Mouse (Mus musculus) cortical plate, adult 2 months (tissue): ENCODE measurements around the gene Slc32a1. TPM values are rescaled to one million over a fixed set of nuclear protein-coding genes. Genes with fewer than 3 reads are reported as not detected.

Experiments
- H3K27ac ChIP-seq: fragments of 200-500 bp; 2 replicates; pipeline ENCODE4 v1.5.1; 2012; ENCODE audit warnings: low read length, control low read depth, inconsistent platforms; ENCODE audit not compliant: insufficient read depth
- H3K4me1 ChIP-seq: fragments of 200-500 bp; 2 replicates; pipeline ENCODE4 v1.6.1; 2011; ENCODE audit warnings: low read length; ENCODE audit not compliant: control insufficient read depth, insufficient read depth
- H3K4me3 ChIP-seq: fragments of 200-500 bp; 2 replicates; pipeline ENCODE4 v1.5.1; 2011; ENCODE audit warnings: mild to moderate bottlenecking, low read length, control low read depth; ENCODE audit not compliant: insufficient read depth
- CTCF ChIP-seq: fragments of 200-500 bp; IDR thresholded peaks from 2 replicates; pipeline ENCODE4 v1.5.1; 2011; ENCODE audit warnings: mild to moderate bottlenecking, control low read depth, low read length; ENCODE audit not compliant: insufficient read depth; ENCODE audit errors: extremely low read depth
- POLR2A ChIP-seq: fragments of 200-500 bp; IDR thresholded peaks from 2 replicates; pipeline ENCODE4 v1.6.1; 2011; ENCODE audit warnings: mild to moderate bottlenecking, low read length, control low read depth; ENCODE audit not compliant: insufficient read depth; ENCODE audit errors: extremely low read depth
- polyA plus RNA-seq: library from polyadenylated mRNA; depleted of rRNA; stranded (reverse); fragments of >200 nt; gene quantifications from 2 replicates; pipeline ENCODE4 v1.2.3, GENCODE M21; 2012; rRNA removed

Gene Slc32a1
- polyA plus RNA-seq = 73.8 and 87.3 TPM in 2 replicates

GRCm38 (mm10) chr2:158610488-158611325 lies at the start of gene Slc32a1:
Gene Slc32a1 (plus strand): TSS chr2:158610767.
- no peak for TF ChIP-seq CTCF
- TF ChIP-seq POLR2A = no peak
- Histone ChIP-seq H3K4me3 (peak within 1 kb of the TSS; percentile 60), H3K4me1 (no peaks in the 10 kb centered on the region), H3K27ac (peak within 1 kb of the TSS; percentile 68)

- Histone ChIP-seq H3K4me3 (no peak overlapping the region), H3K4me1 (no peaks in the 10 kb centered on the region), H3K27ac (no peak overlapping the region)
- TF ChIP-seq POLR2A (no peak), CTCF (no peak)
These were observed 49.8 kb upstream of the Slc32a1 start for GRCm38 (mm10) chr2:158560801-158561200.

GRCm38 (mm10) chr2:158561371-158562144 lies 49.0 kb upstream of the Slc32a1 start:
- no peak for TF ChIP-seq CTCF
- no peak for TF ChIP-seq POLR2A
- no peak overlapping the region for H3K4me3 ChIP-seq
- no peaks in the 10 kb centered on the region for H3K4me1 ChIP-seq
- H3K27ac ChIP-seq = no peak overlapping the region

- Histone ChIP-seq H3K4me1 (no peaks in the 10 kb centered on the region), H3K27ac (no peak overlapping the region), H3K4me3 (no peak overlapping the region)
- TF ChIP-seq POLR2A = no peak
- TF ChIP-seq CTCF = no peak
These were observed 40.0 kb upstream of the Slc32a1 start for GRCm38 (mm10) chr2:158570421-158571081.

GRCm38 (mm10) chr2:158579979-158580378 lies 30.6 kb upstream of the Slc32a1 start:
- Histone ChIP-seq H3K4me1 (no peaks in the 10 kb centered on the region), H3K4me3 (no peak overlapping the region)

GRCm38 (mm10) chr2:158584621-158585358 lies 25.8 kb upstream of the Slc32a1 start:
- H3K4me1 ChIP-seq = no peaks in the 10 kb centered on the region
- H3K27ac ChIP-seq = no peak overlapping the region
- no peak overlapping the region for H3K4me3 ChIP-seq
- TF ChIP-seq POLR2A = no peak
- TF ChIP-seq CTCF = no peak

More at GRCm38 (mm10) chr2:158579979-158580378, 30.6 kb upstream of the Slc32a1 start:
- no peak overlapping the region for H3K27ac ChIP-seq
- TF ChIP-seq CTCF (no peak), POLR2A (no peak)

GRCm38 (mm10) chr2:158588524-158589271 lies 21.9 kb upstream of the Slc32a1 start:
- TF ChIP-seq POLR2A = no peak
- no peak for TF ChIP-seq CTCF
- H3K4me3 ChIP-seq = no peak overlapping the region
- no peak overlapping the region for H3K27ac ChIP-seq
- H3K4me1 ChIP-seq = no peaks in the 10 kb centered on the region

- TF ChIP-seq CTCF = no peak
- no peak for TF ChIP-seq POLR2A
- no peak overlapping the region for H3K4me3 ChIP-seq
- no peaks in the 10 kb centered on the region for H3K4me1 ChIP-seq
- no peak overlapping the region for H3K27ac ChIP-seq
These were observed 20.1 kb upstream of the Slc32a1 start for GRCm38 (mm10) chr2:158590495-158590894.
